Mouse (Mus musculus): ENCODE data around the gene Hps6.
A peak's percentile ranks its signal among the peaks of the same experiment; 100 is the strongest.

The Hps6 gene

GRCm38 (mm10) chr19:46030196-46030983, 27.1 kb downstream of the Hps6 start:
- no peak for DNase-seq

- DNase-seq, result no peak
Measured at GRCm38 (mm10) chr19:46031689-46032432, 28.6 kb downstream of the Hps6 start.

GRCm38 (mm10) chr19:46032731-46033510, 29.6 kb downstream of the Hps6 start:
- no peak for DNase-seq

- no peak for DNase-seq
Measured at GRCm38 (mm10) chr19:46033911-46034310, 30.6 kb downstream of the Hps6 start.

- DNase-seq, result no peak
Measured at GRCm38 (mm10) chr19:46035971-46036370, 32.7 kb downstream of the Hps6 start.

- no peak for DNase-seq
Measured at GRCm38 (mm10) chr19:46036477-46037242, 33.4 kb downstream of the Hps6 start.

GRCm38 (mm10) chr19:46037243-46037924, 34.1 kb downstream of the Hps6 start:
- no peak for DNase-seq

GRCm38 (mm10) chr19:46037925-46038850, 34.9 kb downstream of the Hps6 start:
- DNase-seq, result no peak

- no peak for DNase-seq
Measured at GRCm38 (mm10) chr19:46038851-46039260, 35.5 kb downstream of the Hps6 start.

GRCm38 (mm10) chr19:46039478-46039877, 36.2 kb downstream of the Hps6 start:
- DNase-seq, result peak; percentile 88

- DNase-seq, result no peak
Measured at GRCm38 (mm10) chr19:46040149-46040902, 37.0 kb downstream of the Hps6 start.

GRCm38 (mm10) chr19:46041299-46041932, 38.1 kb downstream of the Hps6 start:
- no peak for DNase-seq

GRCm38 (mm10) chr19:46041933-46042475, 38.7 kb downstream of the Hps6 start:
- DNase-seq, result peak; percentile 62

GRCm38 (mm10) chr19:46042476-46043011, 39.2 kb downstream of the Hps6 start:
- DNase-seq, result peak; percentile 60

- DNase-seq, result no peak
Measured at GRCm38 (mm10) chr19:46043380-46043779, 40.1 kb downstream of the Hps6 start.

- DNase-seq, result no peak
Measured at GRCm38 (mm10) chr19:46044271-46044992, 41.1 kb downstream of the Hps6 start, which contains the start of gene Pprc1. Pprc1 (plus strand) TSS chr19:46044886.

GRCm38 (mm10) chr19:46044993-46045695, 41.8 kb downstream of the Hps6 start, which contains the start of gene Ldb1:
Ldb1 (minus strand) TSS chr19:46045214.
- peak; percentile 85 for DNase-seq

Measured in right cerebral cortex, postnatal 25 days (tissue).